Mouse (Mus musculus): ENCODE measurements around the gene Cntfr. TPM values are rescaled to one million over a fixed set of nuclear protein-coding genes. Genes with fewer than 3 reads are reported as not detected.
"Not testable (repeated sequence)": the region's sequence is repeated elsewhere in the genome, so short reads cannot be mapped to it uniquely, and the experiment has no call there.

Cntfr gene
- total RNA-seq, 2 experiments from 2014 or later: 57.4 to 75.1 TPM

- peak in 1 of 2 experiments; percentile 48 for DNase-seq (ENCODE audit: extremely low spot score in 1 of 2, low spot score in 2 of 2)
- intact Hi-C loops (cut with DNase I): no loop called here
These were observed 15.7 kb upstream of the Cntfr start for GRCm38 (mm10) chr4:41712421-41713196.

- intact Hi-C loops (cut with DNase I): no loop called here
- DNase-seq (ENCODE audit: extremely low spot score in 1 of 2, low spot score in 2 of 2): peak in 1 of 2 experiments; percentile 46
These were observed 15.0 kb upstream of the Cntfr start for GRCm38 (mm10) chr4:41711705-41712375.

GRCm38 (mm10) chr4:41710229-41710628 lies 13.3 kb upstream of the Cntfr start:
- intact Hi-C loops (cut with DNase I): no loop called here
- DNase-seq (ENCODE audit: extremely low spot score in 1 of 2, low spot score in 2 of 2): peak in 1 of 2 experiments; percentile 9

- peak; percentile 9 to 69 for DNase-seq (ENCODE audit: extremely low spot score in 1 of 2, low spot score in 2 of 2)
- intact Hi-C loops (cut with DNase I): loop anchor here (2.0 to 5.0 kb wide), 2 partner anchors 101 to 239 kb away; no protein-coding TSS in a partner anchor
These were observed 11.4 kb upstream of the Cntfr start for GRCm38 (mm10) chr4:41708192-41708745.

- intact Hi-C loops (cut with DNase I): loop anchor here (5.0 kb wide), 1 partner anchor 100 kb away; no protein-coding TSS in a partner anchor
- peak; percentile 66 to 77 for DNase-seq (ENCODE audit: extremely low spot score in 1 of 2, low spot score in 2 of 2)
These were observed 10.2 kb upstream of the Cntfr start for GRCm38 (mm10) chr4:41707011-41707535.

- intact Hi-C loops (cut with DNase I): loop anchor here (5.0 kb wide), 1 partner anchor 99 kb away; no protein-coding TSS in a partner anchor
- DNase-seq (ENCODE audit: extremely low spot score in 1 of 2, low spot score in 2 of 2): peak in 1 of 2 experiments; percentile 58
These were observed 9.2 kb upstream of the Cntfr start for GRCm38 (mm10) chr4:41705922-41706754.

GRCm38 (mm10) chr4:41704651-41705050 lies 7.8 kb upstream of the Cntfr start:
- intact Hi-C loops (cut with DNase I): loop anchor here (5.0 kb wide), 1 partner anchor 97 kb away; no protein-coding TSS in a partner anchor
- peak in 1 of 2 experiments; percentile 35 for DNase-seq (ENCODE audit: extremely low spot score in 1 of 2, low spot score in 2 of 2)

GRCm38 (mm10) chr4:41702226-41702625 lies 5.3 kb upstream of the Cntfr start:
- intact Hi-C loops (cut with DNase I); DNase-seq (ENCODE audit: extremely low spot score in 1 of 2, low spot score in 2 of 2): not testable (repeated sequence)

- intact Hi-C loops (cut with DNase I); DNase-seq (ENCODE audit: extremely low spot score in 1 of 2, low spot score in 2 of 2): not testable (repeated sequence)
These were observed 3.3 kb upstream of the Cntfr start for GRCm38 (mm10) chr4:41700224-41700623.

GRCm38 (mm10) chr4:41699783-41700182 lies 2.9 kb upstream of the Cntfr start, which contains the start of gene Il11ra1:
Il11ra1 (plus strand) TSS chr4:41699989.
- intact Hi-C loops (cut with DNase I); DNase-seq (ENCODE audit: extremely low spot score in 1 of 2, low spot score in 2 of 2): not testable (repeated sequence)

GRCm38 (mm10) chr4:41698421-41699016 lies 1.6 kb upstream of the Cntfr start:
- intact Hi-C loops (cut with DNase I): not testable (repeated sequence)
- peak in 1 of 2 experiments; percentile 50 for DNase-seq (ENCODE audit: extremely low spot score in 1 of 2, low spot score in 2 of 2)

- DNase-seq (ENCODE audit: extremely low spot score in 1 of 2, low spot score in 2 of 2); intact Hi-C loops (cut with DNase I): not testable (repeated sequence)
These were observed 437 bp downstream of the Cntfr start for GRCm38 (mm10) chr4:41696452-41696851.

- DNase-seq (ENCODE audit: extremely low spot score in 1 of 2, low spot score in 2 of 2); intact Hi-C loops (cut with DNase I): not testable (repeated sequence)
These were observed 1.1 kb downstream of the Cntfr start for GRCm38 (mm10) chr4:41695800-41696199.

- intact Hi-C loops (cut with DNase I); DNase-seq (ENCODE audit: extremely low spot score in 1 of 2, low spot score in 2 of 2): not testable (repeated sequence)
These were observed 3.4 kb downstream of the Cntfr start for GRCm38 (mm10) chr4:41693511-41693910.

GRCm38 (mm10) chr4:41690014-41690413 lies 6.9 kb downstream of the Cntfr start:
- intact Hi-C loops (cut with DNase I); DNase-seq (ENCODE audit: extremely low spot score in 1 of 2, low spot score in 2 of 2): not testable (repeated sequence)

- DNase-seq (ENCODE audit: extremely low spot score in 1 of 2, low spot score in 2 of 2); intact Hi-C loops (cut with DNase I): not testable (repeated sequence)
These were observed 8.3 kb downstream of the Cntfr start for GRCm38 (mm10) chr4:41688562-41688961.

GRCm38 (mm10) chr4:41685882-41686492 lies 10.9 kb downstream of the Cntfr start:
- intact Hi-C loops (cut with DNase I); DNase-seq (ENCODE audit: extremely low spot score in 1 of 2, low spot score in 2 of 2): not testable (repeated sequence)

Data from left cerebral cortex, postnatal 10 days (tissue).